Mouse (Mus musculus) lung, postnatal 0 days (tissue): Measurements from ENCODE around the gene Gm49711. TPM values are rescaled to one million over a fixed set of nuclear protein-coding genes. Genes with fewer than 3 reads are reported as not detected.
"Not testable (repeated sequence)": the region's sequence is repeated elsewhere in the genome, so short reads cannot be mapped to it uniquely, and the experiment has no call there.

Source experiments
- ATAC-seq: fragments of 200-750 bp; cut with Nextera tagmentation; 2 replicates; pipeline ENCODE4 v1.8.0; 2017; ENCODE audit warnings: moderate library complexity
- DNase-seq: peaks from one replicate; pipeline ENCODE4 v3.0.0-alpha.2; 2016; ENCODE audit warnings: low spot score
- H3K27ac ChIP-seq: fragments of 300-500 bp; sonication (generic); 2 replicates; pipeline ENCODE4 v1.5.1; 2014; ENCODE audit warnings: antibody characterized with exemption, mild to moderate bottlenecking, low read length, mixed read lengths
- H3K27me3 ChIP-seq: fragments of 300-500 bp; sonication (generic); replicated peaks from 2 replicates; pipeline ENCODE4 v1.6.1; 2014; ENCODE audit warnings: low read length, mixed read lengths; ENCODE audit not compliant: insufficient read depth
- H3K36me3 ChIP-seq: fragments of 300-500 bp; sonication (generic); 2 replicates; pipeline ENCODE4 v1.6.1; 2014; ENCODE audit warnings: low read length, mixed read lengths; ENCODE audit not compliant: insufficient read depth
- H3K4me1 ChIP-seq: fragments of 300-500 bp; sonication (generic); 2 replicates; pipeline ENCODE4 v1.6.1; 2014; ENCODE audit warnings: antibody characterized with exemption, low read depth, low read length, mixed read lengths; ENCODE audit not compliant: insufficient read depth
- H3K4me2 ChIP-seq: fragments of 300-500 bp; sonication (generic); replicated peaks from 2 replicates; pipeline ENCODE4 v1.6.1; 2014; ENCODE audit warnings: low read depth, mild to moderate bottlenecking, low read length, moderate library complexity, mixed read lengths
- H3K4me3 ChIP-seq: fragments of 300-500 bp; sonication (generic); 2 replicates; pipeline ENCODE4 v1.5.1; 2014; ENCODE audit warnings: low read depth, low read length
- H3K9ac ChIP-seq: fragments of 300-500 bp; sonication (generic); replicated peaks from 2 replicates; pipeline ENCODE4 v1.6.1; 2014; ENCODE audit warnings: low read depth, mild to moderate bottlenecking
- H3K9me3 ChIP-seq: fragments of 300-500 bp; sonication (generic); 2 replicates; pipeline ENCODE4 v1.6.1; 2016; ENCODE audit warnings: low read length, mixed read lengths
- CTCF ChIP-seq: IDR thresholded peaks from 2 replicates; pipeline ENCODE4 v1.5.1; 2016; ENCODE audit warnings: antibody characterized with exemption, mild to moderate bottlenecking
- EP300 ChIP-seq: IDR thresholded peaks from 2 replicates; pipeline ENCODE4 v1.6.1; 2016; ENCODE audit warnings: antibody characterized with exemption, mild to moderate bottlenecking, control low read depth
- WGBS: fragments of 180-500 bp; shearing (Covaris S2); extraction: QIAGEN DNeasy Blood & Tissue Kit; methylation state at CpG from one replicate; pipeline ENCODE4 v1.1.7; 2014; 5-methylcytosine and 5-hydroxymethylcytosine counted together
- polyA plus RNA-seq: library from polyadenylated mRNA; unstranded; fragments of >200 nt; fragmentation: Nextera tagmentation; extraction: Ambion mirVana; gene quantifications from 2 replicates; pipeline ENCODE4 v1.2.1, GENCODE M21; 2015

Gene Gm49711
- polyA plus RNA-seq, 1 experiment from 2014 or later, result 0.11 TPM

DNA sequence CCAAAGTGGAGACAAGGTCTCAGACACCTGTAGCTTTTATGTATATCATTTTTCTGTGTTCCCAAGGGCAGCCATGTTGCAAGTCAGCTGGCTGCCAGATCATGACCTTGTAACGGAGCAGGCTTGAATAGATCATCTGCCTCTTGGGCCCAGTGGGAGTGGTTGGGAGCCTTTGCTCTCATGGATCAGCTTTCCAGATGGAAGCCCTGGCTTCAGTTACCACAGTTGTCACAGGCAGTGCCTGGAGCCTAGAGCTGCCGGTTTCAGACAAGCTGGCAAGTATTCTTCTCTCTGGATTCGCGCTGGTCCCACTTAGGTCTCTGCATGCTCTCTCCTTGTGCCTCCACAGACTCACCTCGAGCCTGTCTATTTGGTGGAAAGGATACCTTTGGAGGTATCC lies 44.0 kb downstream of the Gm49711 start:
- ATAC-seq (no peak), DNase-seq (no peak)
- no peaks in the 10 kb centered on the region for H3K4me1 ChIP-seq
- H3K9me3 ChIP-seq, result no peaks in the 10 kb centered on the region
- no peak overlapping the region for H3K4me2 ChIP-seq
- H3K27ac ChIP-seq, result no peak overlapping the region
- no peaks in the 10 kb centered on the region for H3K36me3 ChIP-seq
- 82% methylated on average over 5 of the region's 5 CpGs for WGBS
- H3K9ac ChIP-seq, result no peak overlapping the region
- no peaks in the 10 kb centered on the region for H3K27me3 ChIP-seq
- H3K4me3 ChIP-seq, result no peak overlapping the region
- TF ChIP-seq CTCF, result no peak
- no peak for TF ChIP-seq EP300

DNA sequence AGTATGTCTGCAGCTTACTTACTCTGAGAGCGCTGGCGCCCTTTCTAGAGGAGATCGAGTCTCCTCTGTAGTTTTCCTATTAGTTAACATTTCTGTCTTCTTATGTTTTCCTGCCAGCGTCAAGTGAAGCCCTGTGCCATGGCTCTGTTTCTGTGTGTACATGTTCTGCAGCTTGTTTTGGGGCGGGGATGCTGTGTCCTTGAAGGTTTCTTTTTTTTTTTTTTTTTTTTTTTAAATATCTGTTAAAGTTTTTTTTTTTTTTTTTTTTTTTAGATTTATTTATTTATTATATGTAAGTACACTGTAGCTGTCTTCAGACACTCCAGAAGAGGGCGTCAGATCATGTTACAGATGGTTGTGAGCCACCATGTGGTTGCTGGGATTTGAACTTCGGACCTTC lies 44.8 kb downstream of the Gm49711 start:
- H3K27ac ChIP-seq, H3K4me1 ChIP-seq, DNase-seq, H3K4me3 ChIP-seq, H3K4me2 ChIP-seq, H3K9ac ChIP-seq, H3K9me3 ChIP-seq, H3K27me3 ChIP-seq, ATAC-seq, H3K36me3 ChIP-seq: not testable (repeated sequence)
- 93% methylated on average over 6 of the region's 7 CpGs for WGBS

DNA sequence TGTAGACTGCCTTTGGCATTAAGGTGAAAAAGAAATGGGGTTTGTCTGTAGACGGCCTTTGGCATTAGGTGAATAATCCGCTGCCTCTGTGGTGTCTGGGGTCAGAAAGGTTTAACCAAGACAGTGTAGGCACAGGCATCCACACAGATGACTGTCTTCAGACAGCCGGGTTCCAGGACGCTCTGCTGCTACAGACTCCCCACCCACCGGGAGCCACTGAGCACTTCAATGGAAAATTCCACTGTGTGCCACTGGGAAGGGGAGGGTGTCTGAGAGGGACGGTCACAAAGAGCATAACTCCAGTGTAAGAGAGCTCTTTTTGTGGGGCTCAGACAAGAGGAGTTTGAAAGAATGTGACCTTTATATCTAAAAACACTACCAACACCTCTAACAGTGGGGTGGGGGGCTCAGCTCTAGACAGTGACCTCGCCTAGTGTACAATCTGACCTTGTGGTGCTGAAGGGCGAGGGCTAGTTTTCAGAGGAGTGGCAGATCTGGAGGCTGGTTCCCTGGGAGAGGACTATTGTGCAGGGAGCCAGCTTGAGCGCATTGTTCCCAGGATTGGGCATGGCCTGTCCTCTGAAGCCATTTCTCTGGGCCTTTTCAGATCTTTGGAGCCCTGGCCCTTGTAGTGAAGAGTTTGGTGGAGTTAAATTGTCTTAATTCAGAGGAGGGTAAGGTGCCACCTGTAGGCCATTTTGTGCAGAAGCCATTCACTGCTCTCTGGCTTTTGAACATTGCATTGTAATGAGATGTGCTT lies 45.6 kb downstream of the Gm49711 start:
- Histone ChIP-seq H3K9ac (no peak overlapping the region), H3K27ac (no peak overlapping the region), H3K9me3 (no peaks in the 10 kb centered on the region), H3K27me3 (no peaks in the 10 kb centered on the region), H3K4me2 (no peak overlapping the region), H3K36me3 (no peaks in the 10 kb centered on the region), H3K4me1 (no peaks in the 10 kb centered on the region), H3K4me3 (no peak overlapping the region)
- ATAC-seq, result peak; percentile 33
- WGBS, result 54% methylated on average over 9 of the region's 9 CpGs
- DNase-seq, result no peak
- TF ChIP-seq CTCF (peak; percentile 34), EP300 (no peak)

DNA sequence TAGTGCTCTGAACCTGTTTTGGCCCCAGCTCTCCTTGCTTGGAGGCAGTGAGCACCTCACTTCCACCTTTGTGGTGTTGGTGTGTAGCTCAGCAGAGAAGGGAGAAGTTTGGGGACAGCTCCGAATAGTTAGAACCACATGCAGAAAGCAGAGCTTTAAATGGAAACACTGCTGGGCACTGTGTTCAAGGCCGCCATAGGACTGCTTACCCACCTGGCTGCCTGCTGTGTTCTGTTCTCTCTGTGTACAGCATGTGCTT lies 46.1 kb downstream of the Gm49711 start:
- DNase-seq (no peak), ATAC-seq (no peak)
- no peaks in the 10 kb centered on the region for H3K4me1 ChIP-seq
- no peaks in the 10 kb centered on the region for H3K36me3 ChIP-seq
- H3K9ac ChIP-seq, result no peak overlapping the region
- no peak overlapping the region for H3K4me3 ChIP-seq
- WGBS, result 95% methylated on average over 2 of the region's 2 CpGs
- H3K27me3 ChIP-seq, result no peaks in the 10 kb centered on the region
- no peak overlapping the region for H3K27ac ChIP-seq
- TF ChIP-seq EP300, result no peak
- no peak for TF ChIP-seq CTCF
- no peaks in the 10 kb centered on the region for H3K9me3 ChIP-seq
- no peak overlapping the region for H3K4me2 ChIP-seq

DNA sequence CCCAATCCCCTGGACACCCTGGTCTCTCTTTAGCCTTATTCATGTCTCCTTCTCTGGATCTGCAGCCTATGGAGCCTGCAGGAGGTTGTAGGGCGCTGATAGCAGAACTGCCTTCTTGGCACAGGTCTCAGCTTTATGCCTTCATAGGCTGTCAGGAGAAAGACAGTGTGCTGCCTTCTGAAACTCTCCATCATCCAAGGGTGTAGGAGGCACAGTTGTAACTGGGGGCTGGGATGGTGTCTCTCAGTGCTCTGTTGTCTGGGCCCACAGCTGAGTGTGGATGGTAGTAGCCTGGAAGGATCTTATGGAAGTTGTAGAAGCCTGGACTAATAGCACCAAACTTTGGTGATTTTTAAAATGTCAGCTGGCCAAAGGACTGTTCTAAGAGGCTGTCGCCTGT lies 46.8 kb downstream of the Gm49711 start:
- 93% methylated on average over 2 of the region's 2 CpGs for WGBS
- H3K9me3 ChIP-seq, result no peaks in the 10 kb centered on the region
- no peaks in the 10 kb centered on the region for H3K27me3 ChIP-seq
- TF ChIP-seq EP300 (no peak), CTCF (no peak)
- ATAC-seq (no peak), DNase-seq (no peak)
- H3K4me3 ChIP-seq, result no peak overlapping the region
- no peaks in the 10 kb centered on the region for H3K36me3 ChIP-seq
- H3K27ac ChIP-seq, result no peak overlapping the region
- no peak overlapping the region for H3K4me2 ChIP-seq
- no peak overlapping the region for H3K9ac ChIP-seq
- H3K4me1 ChIP-seq, result no peaks in the 10 kb centered on the region

DNA sequence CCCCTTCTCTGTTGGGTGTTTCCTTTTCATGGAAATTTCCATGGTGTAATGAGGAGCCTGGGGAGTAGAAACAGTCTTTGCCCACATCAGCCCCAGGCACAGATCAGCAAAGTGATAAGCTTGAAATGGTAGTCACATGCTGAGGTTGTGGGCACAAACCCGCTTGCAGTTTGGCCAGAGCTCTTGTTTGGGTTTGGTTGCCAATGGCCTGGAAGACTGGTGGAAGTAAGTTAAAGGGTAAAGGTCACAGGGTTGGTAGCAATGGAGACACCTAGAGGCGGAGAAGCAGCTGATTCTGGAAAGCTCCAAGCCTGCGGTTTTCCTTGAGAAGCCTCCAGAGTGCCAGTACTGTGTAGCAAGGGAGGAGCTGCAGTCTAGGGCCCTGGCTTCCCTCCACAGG lies 47.5 kb downstream of the Gm49711 start:
- no peaks in the 10 kb centered on the region for H3K9me3 ChIP-seq
- no peak overlapping the region for H3K4me2 ChIP-seq
- no peak overlapping the region for H3K27ac ChIP-seq
- no peak overlapping the region for H3K4me3 ChIP-seq
- TF ChIP-seq CTCF, result no peak
- no peak for TF ChIP-seq EP300
- H3K27me3 ChIP-seq, result no peaks in the 10 kb centered on the region
- DNase-seq, result no peak
- no peak for ATAC-seq
- H3K36me3 ChIP-seq, result no peaks in the 10 kb centered on the region
- H3K9ac ChIP-seq, result no peak overlapping the region
- 79% methylated on average over 3 of the region's 3 CpGs for WGBS
- H3K4me1 ChIP-seq, result no peaks in the 10 kb centered on the region

DNA sequence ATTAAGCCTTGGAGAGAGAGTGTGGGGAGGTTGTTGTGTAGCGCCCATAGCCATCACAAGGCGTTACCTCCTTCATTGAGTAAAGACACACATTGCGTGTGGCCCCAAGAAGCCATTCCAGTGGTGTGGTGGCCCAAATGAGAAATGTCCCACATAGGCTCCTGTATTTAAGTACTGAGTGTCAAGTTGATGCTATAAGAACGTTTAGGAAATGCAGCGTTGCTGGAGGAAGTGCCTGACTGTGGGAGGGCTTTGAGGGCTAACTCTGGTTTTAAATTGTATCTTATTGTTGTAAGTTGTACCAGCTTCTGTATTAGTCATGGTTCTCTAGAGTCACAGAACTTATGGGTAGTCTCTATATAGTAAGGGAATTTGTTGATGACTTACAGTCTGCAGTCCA lies 49.2 kb downstream of the Gm49711 start:
- no peak overlapping the region for H3K27ac ChIP-seq
- ATAC-seq, result no peak
- no peak overlapping the region for H3K4me3 ChIP-seq
- no peaks in the 10 kb centered on the region for H3K36me3 ChIP-seq
- H3K4me1 ChIP-seq, result no peaks in the 10 kb centered on the region
- no peak for TF ChIP-seq CTCF
- TF ChIP-seq EP300, result no peak
- DNase-seq, result no peak
- no peak overlapping the region for H3K9ac ChIP-seq
- 92% methylated on average over 5 of the region's 5 CpGs for WGBS
- no peaks in the 10 kb centered on the region for H3K27me3 ChIP-seq
- H3K4me2 ChIP-seq, result no peak overlapping the region
- H3K9me3 ChIP-seq, result no peaks in the 10 kb centered on the region
